Mouse (Mus musculus) forebrain, postnatal 0 days (tissue): ENCODE measurements around the gene Ttc16. TPM values are rescaled to one million over a fixed set of nuclear protein-coding genes. Genes with fewer than 3 reads are reported as not detected.

Experiments
- ATAC-seq: fragments of 200-750 bp; cut with Nextera tagmentation; 2 replicates; pipeline ENCODE4 v1.8.0; 2017; ENCODE audit warnings: mild to moderate bottlenecking, moderate library complexity
- DNase-seq: peaks from one replicate; pipeline ENCODE4 v3.0.0-alpha.2; 2015
- H3K27ac ChIP-seq: fragments of 300-500 bp; sonication (generic); 2 replicates; pipeline ENCODE4 v1.5.1; 2014; ENCODE audit warnings: low read depth, mild to moderate bottlenecking, antibody characterized with exemption, low read length, moderate library complexity, mixed read lengths
- H3K27me3 ChIP-seq: fragments of 300-500 bp; sonication (generic); 2 replicates; pipeline ENCODE4 v1.6.1; 2014; ENCODE audit warnings: mild to moderate bottlenecking, low read length, mixed read lengths; ENCODE audit not compliant: insufficient read depth
- H3K36me3 ChIP-seq: fragments of 300-500 bp; sonication (generic); 2 replicates; pipeline ENCODE4 v1.6.1; 2014; ENCODE audit warnings: mild to moderate bottlenecking, moderate library complexity; ENCODE audit not compliant: insufficient read depth
- H3K4me1 ChIP-seq: fragments of 300-500 bp; sonication (generic); 2 replicates; pipeline ENCODE4 v1.6.1; 2014; ENCODE audit warnings: antibody characterized with exemption; ENCODE audit not compliant: insufficient read depth
- H3K4me2 ChIP-seq: fragments of 300-500 bp; sonication (generic); 2 replicates; pipeline ENCODE4 v1.6.1; 2014; ENCODE audit warnings: low read depth, mild to moderate bottlenecking, moderate library complexity
- H3K4me3 ChIP-seq: fragments of 300-500 bp; sonication (generic); 2 replicates; pipeline ENCODE4 v1.5.1; 2014; ENCODE audit warnings: low read depth, low read length, mixed read lengths
- H3K9ac ChIP-seq: fragments of 300-500 bp; sonication (generic); 2 replicates; pipeline ENCODE4 v1.6.1; 2014; ENCODE audit warnings: mild to moderate bottlenecking
- H3K9me3 ChIP-seq: fragments of 300-500 bp; sonication (generic); 2 replicates; pipeline ENCODE4 v1.6.1; 2016; ENCODE audit warnings: low read length
- CTCF ChIP-seq: sonication (generic); IDR thresholded peaks from 2 replicates; pipeline ENCODE4 v1.5.1; 2016; ENCODE audit warnings: antibody characterized with exemption, control low read depth, low read depth
- WGBS: fragments of 180-500 bp; shearing (Covaris S2); extraction: QIAGEN DNeasy Blood & Tissue Kit; methylation state at CpG from one replicate; pipeline ENCODE4 v1.1.7; 2014; 5-methylcytosine and 5-hydroxymethylcytosine counted together
- polyA plus RNA-seq: library from polyadenylated mRNA; unstranded; fragments of >200 nt; fragmentation: Nextera tagmentation; extraction: Ambion mirVana; gene quantifications from 2 replicates; pipeline ENCODE4 v1.2.1, GENCODE M21; 2015
- total RNA-seq: library from RNA; depleted of rRNA; stranded (reverse); fragments of >200 nt; gene quantifications from 2 replicates; pipeline ENCODE4 v1.2.3, GENCODE M21; 2014

Ttc16 gene
- total and polyA plus RNA-seq, 2 experiments from 2014 or later: 1.00 to 1.2 TPM

GRCm38 (mm10) chr2:32759001-32759400, 16.4 kb downstream of the Ttc16 start:
- Histone ChIP-seq H3K27me3 (no peaks in the 10 kb centered on the region), H3K36me3 (peaks cover 46% of the 10 kb centered on the region), H3K4me2 (no peak overlapping the region), H3K4me3 (no peak overlapping the region), H3K9ac (no peak overlapping the region), H3K4me1 (peaks cover 8% of the 10 kb centered on the region), H3K9me3 (no peaks in the 10 kb centered on the region), H3K27ac (no peak overlapping the region)
- WGBS: 88% methylated on average over 2 of the region's 2 CpGs
- DNase-seq (no peak), ATAC-seq (no peak)
- no peak for TF ChIP-seq CTCF

- ATAC-seq: no peak
- Histone ChIP-seq H3K4me1 (peaks cover 8% of the 10 kb centered on the region), H3K4me2 (peak overlapping the region; percentile 62; the same call in 1 of the 2 replicates), H3K36me3 (peaks cover 50% of the 10 kb centered on the region), H3K4me3 (no peak overlapping the region), H3K27me3 (no peaks in the 10 kb centered on the region), H3K27ac (no peak overlapping the region), H3K9me3 (no peaks in the 10 kb centered on the region), H3K9ac (no peak overlapping the region)
- TF ChIP-seq CTCF: no peak
- 83% methylated on average over 8 of the region's 8 CpGs for WGBS
- no peak for DNase-seq
Measured at GRCm38 (mm10) chr2:32758503-32758902, 16.9 kb downstream of the Ttc16 start.

- H3K4me2 ChIP-seq: peak within 1 kb of the TSS; percentile 62
- H3K4me1 ChIP-seq: peaks cover 8% of the 10 kb centered on the region
- H3K27me3 ChIP-seq: no peaks in the 10 kb centered on the region
- DNase-seq (peak; percentile 98), ATAC-seq (peak; percentile 98)
- 3% methylated on average over 64 of the region's 66 CpGs for WGBS
- TF ChIP-seq CTCF: peak; percentile 94
- H3K9ac ChIP-seq: peak within 1 kb of the TSS; percentile 92
- H3K27ac ChIP-seq: peak within 1 kb of the TSS; percentile 89
- no peaks in the 10 kb centered on the region for H3K9me3 ChIP-seq
- H3K4me3 ChIP-seq: peak within 1 kb of the TSS; percentile 64
- H3K36me3 ChIP-seq: peaks cover 50% of the 10 kb centered on the region
Measured at GRCm38 (mm10) chr2:32757056-32757845, 18.2 kb downstream of the Ttc16 start, which contains the start of gene Tor2a. TSS of gene Tor2a (plus strand) at chr2:32757234.

GRCm38 (mm10) chr2:32756674-32757055, 18.8 kb downstream of the Ttc16 start:
- H3K9me3 ChIP-seq: no peaks in the 10 kb centered on the region
- H3K27me3 ChIP-seq: no peaks in the 10 kb centered on the region
- no peak overlapping the region for H3K9ac ChIP-seq
- peaks cover 8% of the 10 kb centered on the region for H3K4me1 ChIP-seq
- H3K36me3 ChIP-seq: peaks cover 50% of the 10 kb centered on the region
- DNase-seq: no peak
- 0 out of 2 replicates have a peak overlapping the region, but pooled peaks have one; percentile 64 for H3K4me3 ChIP-seq
- H3K4me2 ChIP-seq: no peak overlapping the region
- no peak overlapping the region for H3K27ac ChIP-seq
- TF ChIP-seq CTCF: no peak
- 16% methylated on average over 5 of the region's 6 CpGs for WGBS
- peak; percentile 10 for ATAC-seq

GRCm38 (mm10) chr2:32752181-32752580, 23.3 kb downstream of the Ttc16 start:
- no peaks in the 10 kb centered on the region for H3K4me1 ChIP-seq
- H3K4me2 ChIP-seq: no peak overlapping the region
- 66% methylated on average over 10 of the region's 10 CpGs for WGBS
- H3K9ac ChIP-seq: no peak overlapping the region
- no peak overlapping the region for H3K4me3 ChIP-seq
- H3K9me3 ChIP-seq: no peaks in the 10 kb centered on the region
- ATAC-seq (no peak), DNase-seq (no peak)
- TF ChIP-seq CTCF: peak; percentile 30; the same call in 1 of the 2 replicates
- peaks cover 74% of the 10 kb centered on the region for H3K36me3 ChIP-seq
- H3K27ac ChIP-seq: no peak overlapping the region
- no peaks in the 10 kb centered on the region for H3K27me3 ChIP-seq

- H3K4me2 ChIP-seq: peak overlapping the region; percentile 13
- H3K9me3 ChIP-seq: no peaks in the 10 kb centered on the region
- H3K27ac ChIP-seq: no peak overlapping the region
- no peak overlapping the region for H3K4me3 ChIP-seq
- 25% methylated on average over 10 of the region's 10 CpGs for WGBS
- H3K36me3 ChIP-seq: peaks cover 79% of the 10 kb centered on the region
- 0 out of 2 replicates have a peak overlapping the region, but pooled peaks have one; percentile 10 for H3K9ac ChIP-seq
- H3K4me1 ChIP-seq: no peaks in the 10 kb centered on the region
- no peak for TF ChIP-seq CTCF
- no peaks in the 10 kb centered on the region for H3K27me3 ChIP-seq
- ATAC-seq (no peak), DNase-seq (no peak)
Measured at GRCm38 (mm10) chr2:32751665-32752033, 23.8 kb downstream of the Ttc16 start.

GRCm38 (mm10) chr2:32750887-32751664, 24.4 kb downstream of the Ttc16 start:
- no peaks in the 10 kb centered on the region for H3K4me1 ChIP-seq
- WGBS: 10% methylated on average over 31 of the region's 31 CpGs
- peak overlapping the region; percentile 13 for H3K4me2 ChIP-seq
- H3K9ac ChIP-seq: no peak overlapping the region
- DNase-seq (peak; percentile 36), ATAC-seq (peak; percentile 83)
- no peak overlapping the region for H3K27ac ChIP-seq
- no peak overlapping the region for H3K4me3 ChIP-seq
- TF ChIP-seq CTCF: no peak
- H3K9me3 ChIP-seq: no peaks in the 10 kb centered on the region
- no peaks in the 10 kb centered on the region for H3K27me3 ChIP-seq
- peaks cover 85% of the 10 kb centered on the region for H3K36me3 ChIP-seq
